Mouse (Mus musculus) granulocyte monocyte progenitor cell, adult 5-6 weeks (primary cell): Measurements from ENCODE around the gene Hoxc12. TPM values are rescaled to one million over a fixed set of nuclear protein-coding genes. Genes with fewer than 3 reads are reported as not detected.

Experiments
- ATAC-seq: replicated peaks from 2 replicates; pipeline ENCODE4 v1.8.0; 2016; ENCODE audit warnings: mild to moderate bottlenecking, moderate TSS enrichment, inconsistent platforms; ENCODE audit not compliant: poor library complexity, severe bottlenecking
- total RNA-seq, 2 experiments: library from RNA; stranded (forward) in 1 of 2; stranded (reverse) in 1 of 2; fragments of 200-712, 200-1000 nt in 1 of 2; fragments of >200 nt in 1 of 2; fragmentation: Nextera tagmentation in 1 of 2; gene quantifications; 2 replicates each; pipeline ENCODE4 v1.2.3; 2014 to 2017

Gene Hoxc12
- not detected in 2 replicates for total RNA-seq (2014; fragmentation: Nextera tagmentation)
- not detected in 2 replicates for total RNA-seq (2017)

GRCm38 (mm10) chr15:102936279-102936972, at the start of gene Hoxc12:
Hoxc12 (plus strand) TSS chr15:102936757.
- ATAC-seq = no peak

GRCm38 (mm10) chr15:102895115-102895514, 41.4 kb upstream of the Hoxc12 start:
- no peak for ATAC-seq

DNA sequence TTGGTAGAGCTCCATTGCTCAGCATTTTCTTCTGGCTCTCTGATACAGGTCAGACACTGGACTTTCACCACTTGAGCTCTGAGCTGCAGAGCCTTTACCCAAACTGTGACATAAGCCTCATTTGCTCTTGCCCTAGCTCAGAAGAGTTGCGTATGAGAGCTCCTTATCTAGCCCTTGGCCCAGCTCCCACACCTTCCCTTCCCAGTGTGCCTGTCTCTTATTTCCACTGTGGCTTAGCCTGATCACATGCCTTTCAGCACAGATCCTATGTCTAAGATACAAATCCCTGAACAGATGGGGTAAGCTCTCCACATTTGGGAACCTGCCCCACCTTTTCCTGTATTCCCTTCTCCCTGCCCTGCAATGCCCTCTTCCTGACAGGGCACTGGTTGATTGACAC, 31.6 kb upstream of the Hoxc12 start:
- ATAC-seq = no peak

DNA sequence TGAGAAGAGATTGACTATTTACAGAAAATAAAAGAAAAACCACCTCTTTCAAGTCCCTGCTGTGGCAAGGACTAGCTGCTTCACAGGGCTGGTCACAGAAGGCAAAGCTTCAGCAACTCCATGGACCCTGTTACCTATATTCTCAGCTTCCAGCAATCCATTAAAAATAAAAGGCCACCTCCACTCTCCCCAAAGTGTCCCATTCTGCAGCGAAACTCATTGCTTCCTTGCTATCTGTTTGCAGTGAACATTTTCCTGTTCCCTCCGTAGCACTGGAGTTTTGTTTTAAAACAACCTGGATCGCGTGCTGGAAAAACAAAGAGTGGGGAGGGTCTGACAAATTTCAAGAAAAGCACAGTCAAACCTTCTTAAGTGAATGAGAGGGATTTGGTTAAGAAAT, 27.0 kb upstream of the Hoxc12 start:
- no peak for ATAC-seq

GRCm38 (mm10) chr15:102910038-102910437, 26.5 kb upstream of the Hoxc12 start:
- no peak for ATAC-seq

GRCm38 (mm10) chr15:102910496-102911095, 26.0 kb upstream of the Hoxc12 start:
- ATAC-seq = no peak

- ATAC-seq = no peak
These were observed 23.4 kb upstream of the Hoxc12 start for GRCm38 (mm10) chr15:102913038-102913585.

GRCm38 (mm10) chr15:102917972-102918572, 18.5 kb upstream of the Hoxc12 start:
- no peak for ATAC-seq

GRCm38 (mm10) chr15:102918611-102919265, 17.8 kb upstream of the Hoxc12 start:
- no peak for ATAC-seq

DNA sequence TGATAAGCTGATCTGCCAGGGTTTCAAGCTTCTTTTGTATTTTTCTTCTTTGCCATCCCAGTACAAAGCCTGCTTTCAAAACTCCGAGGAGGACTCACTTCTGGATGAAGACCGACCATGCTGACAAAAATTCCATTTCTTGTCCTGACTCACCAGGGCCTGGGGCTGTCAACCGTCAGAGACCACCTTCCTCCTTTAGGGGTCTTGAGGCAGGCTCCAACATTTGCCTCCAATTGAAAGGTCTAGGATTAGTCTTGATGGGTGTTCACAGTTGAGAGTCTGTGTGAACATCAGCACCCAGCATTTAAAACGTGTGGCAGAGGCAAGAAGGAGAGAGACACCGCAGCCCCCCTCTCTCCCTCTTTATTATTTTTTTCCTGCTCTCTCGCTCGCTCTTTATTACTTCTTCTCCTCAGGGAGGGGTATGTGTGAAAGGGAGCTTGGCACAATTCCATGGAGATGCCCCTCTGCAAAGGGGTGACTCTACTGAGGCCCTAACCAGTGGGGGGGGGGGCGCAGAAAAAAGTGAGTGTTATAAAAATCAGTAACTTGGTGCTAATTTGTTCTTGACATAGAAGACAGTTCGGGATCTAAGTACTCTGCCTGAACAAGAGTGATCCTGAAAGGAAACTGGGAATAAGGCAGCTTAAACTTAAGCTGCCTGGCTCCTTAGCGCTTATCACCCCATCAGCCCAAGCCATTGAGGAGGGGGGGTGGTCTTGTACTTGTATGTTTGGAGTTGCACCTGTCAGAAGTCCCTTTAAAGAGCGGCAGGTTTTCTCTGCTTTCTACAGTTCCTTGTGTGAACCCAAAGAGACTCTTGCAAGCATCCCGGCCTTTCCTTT, 17.0 kb upstream of the Hoxc12 start:
- ATAC-seq = no peak

GRCm38 (mm10) chr15:102920619-102921018, 15.9 kb upstream of the Hoxc12 start:
- ATAC-seq = peak; percentile 59

DNA sequence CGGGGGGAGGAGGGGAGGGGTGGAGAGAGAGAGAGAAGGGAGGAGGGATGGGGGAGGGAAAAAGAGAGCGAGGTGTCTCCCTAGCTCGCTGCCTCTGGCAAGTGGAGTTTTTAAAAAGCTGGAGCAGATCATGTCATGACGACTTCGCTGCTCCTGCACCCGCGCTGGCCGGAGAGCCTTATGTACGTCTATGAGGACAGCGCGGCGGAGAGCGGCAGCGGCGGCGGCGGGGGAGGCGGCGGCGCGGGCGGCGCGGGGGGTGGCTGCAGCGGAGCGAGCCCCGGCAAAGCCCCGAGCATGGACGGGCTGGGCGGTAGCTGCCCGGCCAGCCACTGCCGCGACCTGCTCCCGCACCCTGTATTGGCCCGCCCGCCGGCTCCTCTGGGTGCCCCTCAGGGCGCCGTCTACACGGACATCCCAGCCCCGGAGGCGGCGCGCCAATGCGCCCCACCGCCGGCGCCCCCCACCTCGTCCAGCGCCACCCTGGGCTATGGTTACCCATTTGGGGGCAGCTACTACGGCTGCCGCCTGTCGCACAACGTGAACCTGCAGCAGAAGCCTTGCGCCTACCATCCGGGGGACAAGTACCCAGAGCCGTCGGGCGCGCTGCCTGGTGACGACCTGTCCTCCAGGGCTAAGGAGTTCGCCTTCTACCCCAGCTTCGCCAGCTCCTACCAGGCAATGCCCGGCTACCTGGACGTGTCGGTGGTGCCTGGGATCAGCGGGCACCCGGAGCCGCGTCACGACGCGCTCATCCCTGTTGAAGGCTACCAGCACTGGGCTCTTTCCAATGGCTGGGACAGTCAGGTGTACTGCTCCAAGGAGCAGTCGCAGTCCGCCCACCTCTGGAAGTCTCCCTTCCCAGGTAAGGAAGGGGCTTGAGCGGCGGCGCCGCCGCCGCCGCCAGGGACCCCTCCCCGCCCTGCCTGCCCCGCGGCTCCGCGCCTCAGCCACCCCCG, 15.2 kb upstream of the Hoxc12 start, which contains the start of gene Hoxc13:
Gene Hoxc13 (plus strand): TSS at position 51 of the 959 bp plus-strand sequence.
- no peak for ATAC-seq

DNA sequence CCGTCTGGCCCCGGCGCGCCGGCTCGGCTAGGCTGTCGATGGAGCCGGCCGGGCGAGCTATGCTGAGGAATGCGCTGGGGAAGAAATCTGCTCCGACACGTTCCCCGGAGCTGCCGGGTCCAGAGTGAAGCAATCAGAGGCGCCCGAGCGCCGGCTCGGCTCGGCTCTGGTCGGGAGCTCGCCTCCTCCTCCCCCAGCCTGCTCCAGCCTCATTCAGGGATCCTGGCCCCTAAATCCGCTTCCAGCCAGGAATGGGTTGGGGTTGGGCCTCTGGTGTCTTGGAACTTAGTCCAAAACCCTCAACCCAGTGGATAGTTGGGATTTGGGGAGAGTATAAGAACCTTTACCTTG, 14.6 kb upstream of the Hoxc12 start:
- no peak for ATAC-seq

GRCm38 (mm10) chr15:102922636-102923500, 13.7 kb upstream of the Hoxc12 start:
- ATAC-seq = no peak

- ATAC-seq = no peak
These were observed 9.4 kb upstream of the Hoxc12 start for GRCm38 (mm10) chr15:102927032-102927645.

- ATAC-seq = no peak
These were observed 4.7 kb upstream of the Hoxc12 start for GRCm38 (mm10) chr15:102931706-102932358.

DNA sequence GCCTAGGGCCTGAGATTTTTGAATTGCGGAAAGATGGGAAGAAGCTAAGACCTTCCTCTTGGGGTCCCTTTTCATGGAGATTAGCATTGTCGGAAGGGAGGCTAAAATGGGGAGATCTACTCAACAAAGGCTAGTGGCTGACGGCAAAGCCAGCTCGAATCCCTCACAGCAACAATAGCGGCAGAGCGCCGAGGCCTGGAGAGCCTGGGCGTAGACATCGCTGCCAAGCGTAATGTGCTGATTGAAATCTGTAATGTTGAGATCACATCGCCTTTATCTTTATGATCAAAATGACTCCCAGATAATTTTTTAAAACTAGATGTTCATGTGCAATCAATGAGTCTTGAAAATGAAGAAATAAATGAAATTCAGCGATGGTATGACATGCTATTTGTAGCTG, 2.1 kb upstream of the Hoxc12 start:
- no peak for ATAC-seq
